Mouse (Mus musculus) thymus, adult 2 months (tissue): ENCODE data around the gene Dcaf8.

Source experiments
- CTCF ChIP-seq: fragments of 200-500 bp; IDR thresholded peaks from 2 replicates; pipeline ENCODE4 v1.5.1; 2012; ENCODE audit warnings: mild to moderate bottlenecking, control low read depth, low read length, moderate library complexity, borderline replicate concordance; ENCODE audit not compliant: control insufficient read depth, poor library complexity, insufficient read depth; ENCODE audit errors: extremely low read depth
- POLR2A ChIP-seq: fragments of 200-500 bp; IDR thresholded peaks from 2 replicates; pipeline ENCODE4 v1.6.1; 2012; ENCODE audit warnings: mild to moderate bottlenecking, low read length, control low read depth, moderate library complexity; ENCODE audit not compliant: control insufficient read depth, poor library complexity, insufficient read depth; ENCODE audit errors: extremely low read depth

DNA sequence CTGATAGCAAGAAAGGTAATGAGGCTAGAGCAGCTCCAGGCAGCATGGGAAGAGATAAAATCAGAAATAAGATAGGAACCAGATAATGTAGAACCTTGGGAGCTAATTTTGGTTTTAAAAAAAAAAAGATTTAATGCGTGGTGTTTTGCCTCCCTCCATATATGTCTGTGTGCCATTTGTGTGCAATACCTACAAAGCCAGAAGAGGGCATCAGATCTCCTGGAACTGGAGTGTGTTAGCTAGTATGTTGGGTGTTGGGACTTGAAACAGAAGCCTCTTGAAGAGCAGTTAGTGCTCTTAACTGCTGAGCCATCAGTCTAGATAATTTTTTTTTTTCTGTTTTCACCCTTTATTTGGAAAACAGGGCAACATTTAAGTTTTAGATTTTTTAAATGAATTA, 4.3 kb upstream of the Dcaf8 start:
- TF ChIP-seq POLR2A = no peak
- TF ChIP-seq CTCF = no peak
